10 mouse cellular contexts compared by ENCODE assay signal in genomic region chr11:117888168-117888852, GRCm38 (mm10). TPM values are rescaled to one million over a fixed set of nuclear protein-coding genes. Genes with fewer than 3 reads are reported as not detected.
DNase-seq lines count a peak whose midpoint lies in the region; ATAC-seq lines count a peak whose summit lies in the region.
"Had no signal": no experiment of that assay in that cellular context is flagged by ENCODE, and none has a peak within 500 bp of the region (broad histone marks: within the 10 kb centered on the region; RNA-seq: fewer than 3 reads in every experiment).

No protein-coding gene starts in this region.

- peaks cover 35% of the 10 kb centered on the region for H3K4me1 ChIP-seq in heart, embryonic 13.5 days
- peaks cover 48% of the 10 kb centered on the region for H3K4me1 ChIP-seq in embryonic facial prominence, embryonic 10.5 days
- peaks cover 33% of the 10 kb centered on the region for H3K4me1 ChIP-seq in hindbrain, embryonic 15.5 days (replicated peaks)
- peaks cover 36% of the 10 kb centered on the region for H3K4me1 ChIP-seq in midbrain, embryonic 13.5 days (replicated peaks)

- H3K27me3 ChIP-seq in heart, embryonic 13.5 days (replicated peaks), result peaks cover 39% of the 10 kb centered on the region
- peaks cover 99% of the 10 kb centered on the region for H3K27me3 ChIP-seq in embryonic facial prominence, embryonic 10.5 days (replicated peaks; ENCODE audit: low read depth, poor library complexity, severe bottlenecking)
- peaks cover 24% of the 10 kb centered on the region for H3K27me3 ChIP-seq in hindbrain, embryonic 15.5 days
- H3K27me3 ChIP-seq in midbrain, embryonic 13.5 days, result peaks cover 29% of the 10 kb centered on the region

- no peaks in the 10 kb centered on the region for H3K36me3 ChIP-seq in heart, embryonic 13.5 days
- H3K36me3 ChIP-seq in embryonic facial prominence, embryonic 10.5 days (replicated peaks), result no peaks in the 10 kb centered on the region
- no peaks in the 10 kb centered on the region for H3K36me3 ChIP-seq in hindbrain, embryonic 15.5 days
- no peaks in the 10 kb centered on the region for H3K36me3 ChIP-seq in midbrain, embryonic 13.5 days

- no peak for DNase-seq in heart, adult 18-20 months
- DNase-seq in embryonic facial prominence, embryonic 10.5 days (ENCODE audit: low spot score), result peak; percentile 29
- no peak for DNase-seq in layer of hippocampus, adult 9-10 months (ENCODE audit: low spot score)
- no peak for DNase-seq in gastrocnemius, postnatal 4 days (ENCODE audit: low spot score in 2 of 2)
- DNase-seq in cerebellum, postnatal 25 days, result no peak
- DNase-seq: heart, adult 11 months; thymus, postnatal 36 days had no signal

- WGBS in heart, embryonic 13.5 days, result 30% methylated on average over 20 of the region's 20 CpGs
- WGBS in embryonic facial prominence, embryonic 10.5 days, result 9% methylated on average over 20 of the region's 20 CpGs
- 19% methylated on average over 20 of the region's 20 CpGs for WGBS in hindbrain, embryonic 15.5 days
- whole genome bisulfite sequencing in midbrain, embryonic 13.5 days, result 21% methylated on average over 20 of the region's 20 CpGs

- no peaks in the 10 kb centered on the region for H3K9me3 ChIP-seq in heart, embryonic 13.5 days
- no peaks in the 10 kb centered on the region for H3K9me3 ChIP-seq in embryonic facial prominence, embryonic 10.5 days
- no peaks in the 10 kb centered on the region for H3K9me3 ChIP-seq in hindbrain, embryonic 15.5 days
- H3K9me3 ChIP-seq in midbrain, embryonic 13.5 days, result no peaks in the 10 kb centered on the region

- no peak for ATAC-seq in heart, embryonic 13.5 days (ENCODE audit: extremely low read depth, insufficient number of reproducible peaks, low FRiP score, low TSS enrichment)
- ATAC-seq in hindbrain, embryonic 15.5 days (ENCODE audit: low FRiP score, low read depth), result peak; percentile 33; the same call in 1 of the 2 replicates
- ATAC-seq in midbrain, embryonic 13.5 days, result no peak

- H3K4me2 ChIP-seq in heart, embryonic 13.5 days, result peak overlapping the region; percentile 66
- H3K4me2 ChIP-seq in hindbrain, embryonic 15.5 days, result peak overlapping the region; percentile 44
- peak overlapping the region; percentile 55 for H3K4me2 ChIP-seq in midbrain, embryonic 13.5 days (replicated peaks)

- peak overlapping the region; percentile 44; the same call in 1 of the 2 replicates for H3K4me3 ChIP-seq in heart, embryonic 13.5 days
- peak overlapping the region; percentile 49 for H3K4me3 ChIP-seq in embryonic facial prominence, embryonic 10.5 days
- no peak overlapping the region for H3K4me3 ChIP-seq in hindbrain, embryonic 15.5 days
- peak overlapping the region; percentile 24 for H3K4me3 ChIP-seq in midbrain, embryonic 13.5 days (replicated peaks)

- H3K27ac ChIP-seq in heart, embryonic 13.5 days (replicated peaks), result no peak overlapping the region
- peak overlapping the region; percentile 65 for H3K27ac ChIP-seq in embryonic facial prominence, embryonic 10.5 days (replicated peaks)
- no peak overlapping the region for H3K27ac ChIP-seq in hindbrain, embryonic 15.5 days (replicated peaks)
- no peak overlapping the region for H3K27ac ChIP-seq in midbrain, embryonic 13.5 days

- H3K9ac ChIP-seq in heart, embryonic 13.5 days, result peak overlapping the region; percentile 75; the same call in 1 of the 2 replicates
- H3K9ac ChIP-seq in hindbrain, embryonic 15.5 days, result no peak overlapping the region
- no peak overlapping the region for H3K9ac ChIP-seq in midbrain, embryonic 13.5 days (replicated peaks)

RNA-seq across cellular contexts. Expression of gene Tha1, which starts 15.0 kb away (rescaled TPM):
- 4.6 and 5.4 TPM in 2 replicates for polyA plus RNA-seq in heart, embryonic 13.5 days (2015; fragmentation: Nextera tagmentation; extraction: Ambion mirVana)
- total RNA-seq in heart, adult 18-20 months (2021), result 10 to 100 TPM; 10.6 to 10.8 TPM
- polyA plus RNA-seq in embryonic facial prominence, embryonic 10.5 days (2016; fragmentation: Nextera tagmentation; extraction: Ambion mirVana), result 2.5 and 3.1 TPM in 2 replicates
- polyA plus RNA-seq in hindbrain, embryonic 15.5 days (2015; fragmentation: Nextera tagmentation; extraction: Ambion mirVana), result 3.7 and 4.2 TPM in 2 replicates
- polyA plus RNA-seq in midbrain, embryonic 13.5 days (2015; fragmentation: Nextera tagmentation; extraction: Ambion mirVana), result 2.6 and 3.0 TPM in 2 replicates
- total RNA-seq in gastrocnemius, postnatal 4 days (2021), result 1 to 10 TPM; 4.5 to 5.2 TPM

RNA-seq across cellular contexts. Expression of gene Tmem235, which starts 27.8 kb away (rescaled TPM):
- polyA plus RNA-seq in heart, embryonic 13.5 days (2015; fragmentation: Nextera tagmentation; extraction: Ambion mirVana), result not detected in 2 replicates
- total RNA-seq in heart, adult 18-20 months (2021), result not detected
- polyA plus RNA-seq in embryonic facial prominence, embryonic 10.5 days (2016; fragmentation: Nextera tagmentation; extraction: Ambion mirVana), result 0.10 TPM in 1 of 2 replicates, not detected in the other
- polyA plus RNA-seq in hindbrain, embryonic 15.5 days (2015; fragmentation: Nextera tagmentation; extraction: Ambion mirVana), result not detected in 2 replicates
- not detected in 2 replicates for polyA plus RNA-seq in midbrain, embryonic 13.5 days (2015; fragmentation: Nextera tagmentation; extraction: Ambion mirVana)
- not detected for total RNA-seq in gastrocnemius, postnatal 4 days (2021)

RNA-seq across cellular contexts. Expression of gene Birc5, which starts 39.3 kb away (rescaled TPM):
- polyA plus RNA-seq in heart, embryonic 13.5 days (2015; fragmentation: Nextera tagmentation; extraction: Ambion mirVana), result 228 and 260 TPM in 2 replicates
- under 1 TPM; 0.23 to 0.84 TPM for total RNA-seq in heart, adult 18-20 months (2021)
- polyA plus RNA-seq in embryonic facial prominence, embryonic 10.5 days (2016; fragmentation: Nextera tagmentation; extraction: Ambion mirVana), result 405 and 416 TPM in 2 replicates
- polyA plus RNA-seq in hindbrain, embryonic 15.5 days (2015; fragmentation: Nextera tagmentation; extraction: Ambion mirVana), result 41.6 and 47.4 TPM in 2 replicates
- polyA plus RNA-seq in midbrain, embryonic 13.5 days (2015; fragmentation: Nextera tagmentation; extraction: Ambion mirVana), result 99.1 and 105 TPM in 2 replicates
- 10 to 100 TPM; 23.2 to 25.2 TPM for total RNA-seq in gastrocnemius, postnatal 4 days (2021)
